Mouse (Mus musculus): Measurements from ENCODE around the gene Trit1. TPM values are rescaled to one million over a fixed set of nuclear protein-coding genes. Genes with fewer than 3 reads are reported as not detected.
"Not testable (repeated sequence)": the region's sequence is repeated elsewhere in the genome, so short reads cannot be mapped to it uniquely, and the experiment has no call there.

Gene Trit1
- polyA plus RNA-seq, 1 experiment, result 0.04 TPM

DNA sequence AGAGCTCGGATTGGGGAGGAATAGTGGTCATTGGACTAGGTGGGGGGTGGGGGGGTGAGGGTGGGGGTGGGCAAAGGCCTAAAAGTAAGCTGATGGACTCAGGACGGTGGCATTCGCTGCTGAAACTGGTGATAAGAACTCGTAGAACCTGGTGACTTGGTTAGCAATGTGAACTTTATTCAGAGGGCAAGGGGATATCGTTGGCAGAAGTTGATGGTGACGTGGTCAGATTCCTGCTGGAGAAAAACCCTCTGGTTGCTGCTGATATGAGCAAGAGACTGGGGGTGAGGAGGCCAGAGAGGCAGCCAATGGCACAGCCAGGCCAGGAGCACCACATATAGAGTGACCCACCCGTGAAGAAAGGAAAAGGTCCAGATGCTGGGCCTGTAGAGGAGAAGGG lies 35.2 kb upstream of the Trit1 start:
- H3K4me1 ChIP-seq (ENCODE audit: control insufficient read depth), result no peaks in the 10 kb centered on the region
- H3K9me3 ChIP-seq (ENCODE audit: control insufficient read depth, low read length), result no peaks in the 10 kb centered on the region

DNA sequence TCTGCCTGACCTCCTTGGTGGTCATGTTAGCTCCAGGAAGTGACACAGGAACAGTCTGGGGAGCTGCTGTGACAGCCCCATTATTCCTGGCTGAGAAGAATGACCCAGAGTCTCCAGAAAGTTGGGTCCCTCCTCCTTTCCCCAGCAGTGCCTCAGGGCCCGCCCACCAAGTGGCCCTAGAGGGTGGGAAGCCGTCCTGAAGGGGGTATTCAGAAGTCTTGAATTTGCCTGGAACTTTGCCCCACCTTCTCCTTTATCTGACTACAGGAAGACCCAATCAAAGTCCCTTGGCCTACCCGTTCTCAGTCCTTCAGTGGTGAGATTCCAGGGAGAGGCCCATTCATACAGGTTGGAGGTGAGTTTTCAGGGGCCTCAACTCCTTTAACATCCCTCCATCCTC lies 34.5 kb upstream of the Trit1 start:
- Histone ChIP-seq H3K4me3 (replicated peaks) (no peak overlapping the region), H3K27me3 (ENCODE audit: control insufficient read depth) (peaks cover 31% of the 10 kb centered on the region), H3K4me1 (ENCODE audit: control insufficient read depth) (no peaks in the 10 kb centered on the region), H3K9me3 (ENCODE audit: control insufficient read depth, low read length) (no peaks in the 10 kb centered on the region), H3K36me3 (ENCODE audit: control insufficient read depth) (no peaks in the 10 kb centered on the region)
- no peak for TF ChIP-seq GATA1 (IDR thresholded peaks at IDR 0.05; ENCODE audit: low read length)
- TF ChIP-seq TAL1 (IDR thresholded peaks at IDR 0.05; ENCODE audit: low read length), result no peak

More for the DNA sequence above, 35.2 kb upstream of the Trit1 start:
- H3K27me3 ChIP-seq (ENCODE audit: control insufficient read depth), result peaks cover 31% of the 10 kb centered on the region
- TF ChIP-seq GATA1 (IDR thresholded peaks at IDR 0.05; ENCODE audit: low read length), result no peak
- no peak for TF ChIP-seq TAL1 (IDR thresholded peaks at IDR 0.05; ENCODE audit: low read length)
- no peaks in the 10 kb centered on the region for H3K36me3 ChIP-seq (ENCODE audit: control insufficient read depth)
- no peak overlapping the region for H3K4me3 ChIP-seq (replicated peaks)

DNA sequence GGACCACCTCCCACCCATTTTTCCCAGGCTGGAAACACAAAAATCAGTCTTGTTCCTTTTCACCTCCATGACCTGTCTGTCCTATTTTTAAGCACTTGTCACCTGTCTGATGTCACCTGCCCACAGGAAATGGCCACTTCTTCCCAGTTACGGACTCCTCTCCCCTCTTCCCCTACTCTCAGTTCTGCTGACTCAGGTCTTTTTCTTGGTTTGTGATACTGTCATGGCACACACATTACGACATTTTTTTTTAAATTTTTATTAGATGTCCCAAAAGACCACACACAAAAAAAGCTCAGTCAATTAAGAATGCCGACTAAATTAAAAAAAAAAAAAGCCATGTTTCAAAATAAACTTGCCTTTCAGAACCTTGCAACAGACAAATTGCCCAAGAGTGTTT lies 33.9 kb upstream of the Trit1 start:
- no peaks in the 10 kb centered on the region for H3K9me3 ChIP-seq (ENCODE audit: control insufficient read depth, low read length)
- H3K36me3 ChIP-seq (ENCODE audit: control insufficient read depth), result no peaks in the 10 kb centered on the region
- peaks cover 31% of the 10 kb centered on the region for H3K27me3 ChIP-seq (ENCODE audit: control insufficient read depth)
- no peaks in the 10 kb centered on the region for H3K4me1 ChIP-seq (ENCODE audit: control insufficient read depth)
- no peak for TF ChIP-seq GATA1 (IDR thresholded peaks at IDR 0.05; ENCODE audit: low read length)
- no peak for TF ChIP-seq TAL1 (IDR thresholded peaks at IDR 0.05; ENCODE audit: low read length)
- H3K4me3 ChIP-seq (replicated peaks), result no peak overlapping the region

DNA sequence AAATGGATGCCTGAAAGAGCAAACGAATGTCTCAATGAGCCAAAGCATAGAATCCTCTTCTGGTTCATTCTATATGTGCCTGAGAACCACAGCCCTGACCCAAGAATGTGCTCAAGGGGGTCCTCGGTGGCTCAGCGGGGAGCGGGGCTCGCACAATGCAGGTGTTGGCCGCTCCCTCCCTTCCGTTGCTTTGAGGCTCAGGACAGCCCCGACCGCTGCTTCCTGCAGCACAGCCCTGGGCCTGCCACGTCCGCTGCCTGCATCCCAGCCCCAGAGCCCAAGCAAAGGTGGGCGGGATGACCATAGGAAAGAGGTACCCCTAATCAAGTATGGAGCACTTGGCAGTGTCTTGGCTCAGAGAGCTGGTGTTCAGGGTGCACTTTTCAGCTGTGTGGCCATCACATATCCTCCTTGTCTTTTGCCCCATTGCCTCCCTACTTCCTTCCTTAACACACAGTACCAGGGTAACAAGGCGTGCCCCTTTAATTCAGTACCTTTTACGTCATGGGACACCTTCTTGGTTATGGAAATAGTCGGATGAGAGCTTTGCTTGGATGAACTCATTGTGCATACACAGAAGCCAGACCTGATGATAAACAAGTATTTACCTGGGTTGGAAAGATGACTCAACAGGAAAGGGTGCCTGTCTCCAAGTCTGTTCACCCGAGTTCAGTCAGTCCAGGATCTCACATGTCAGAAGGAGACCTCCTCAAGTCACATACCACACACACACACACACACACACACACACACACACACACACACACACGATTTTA lies 32.7 kb upstream of the Trit1 start:
- TF ChIP-seq GATA1 (IDR thresholded peaks at IDR 0.05; ENCODE audit: low read length) (no peak), TAL1 (IDR thresholded peaks at IDR 0.05; ENCODE audit: low read length) (no peak)
- Histone ChIP-seq H3K4me3 (replicated peaks) (no peak overlapping the region), H3K27me3 (ENCODE audit: control insufficient read depth) (peaks cover 31% of the 10 kb centered on the region), H3K4me1 (ENCODE audit: control insufficient read depth) (no peaks in the 10 kb centered on the region), H3K36me3 (ENCODE audit: control insufficient read depth) (no peaks in the 10 kb centered on the region), H3K9me3 (ENCODE audit: control insufficient read depth, low read length) (no peaks in the 10 kb centered on the region)

DNA sequence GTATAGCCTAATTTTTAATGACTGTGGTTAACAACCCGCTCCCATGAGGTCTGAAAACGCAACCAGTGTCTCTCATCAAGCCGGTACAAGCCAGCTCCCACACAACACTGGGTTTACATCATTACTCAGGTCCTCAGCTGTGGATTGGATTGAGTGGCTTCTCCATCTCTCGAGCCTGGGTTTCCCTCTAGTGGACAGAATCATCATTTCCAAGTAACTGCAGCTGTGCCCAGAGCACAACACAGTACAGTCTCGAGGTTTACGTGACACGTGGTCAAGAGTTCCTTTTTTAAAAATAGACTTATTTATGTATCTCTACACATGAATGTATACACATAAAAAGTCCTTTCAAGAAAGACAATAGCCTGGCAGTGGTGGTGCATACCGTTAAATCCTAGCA lies 31.3 kb upstream of the Trit1 start:
- Histone ChIP-seq H3K36me3 (ENCODE audit: control insufficient read depth) (no peaks in the 10 kb centered on the region), H3K4me1 (ENCODE audit: control insufficient read depth) (no peaks in the 10 kb centered on the region), H3K4me3 (replicated peaks) (no peak overlapping the region), H3K27me3 (ENCODE audit: control insufficient read depth) (peaks cover 31% of the 10 kb centered on the region), H3K9me3 (ENCODE audit: control insufficient read depth, low read length) (no peaks in the 10 kb centered on the region)
- TF ChIP-seq TAL1 (IDR thresholded peaks at IDR 0.05; ENCODE audit: low read length), result no peak
- TF ChIP-seq GATA1 (IDR thresholded peaks at IDR 0.05; ENCODE audit: low read length), result no peak

DNA sequence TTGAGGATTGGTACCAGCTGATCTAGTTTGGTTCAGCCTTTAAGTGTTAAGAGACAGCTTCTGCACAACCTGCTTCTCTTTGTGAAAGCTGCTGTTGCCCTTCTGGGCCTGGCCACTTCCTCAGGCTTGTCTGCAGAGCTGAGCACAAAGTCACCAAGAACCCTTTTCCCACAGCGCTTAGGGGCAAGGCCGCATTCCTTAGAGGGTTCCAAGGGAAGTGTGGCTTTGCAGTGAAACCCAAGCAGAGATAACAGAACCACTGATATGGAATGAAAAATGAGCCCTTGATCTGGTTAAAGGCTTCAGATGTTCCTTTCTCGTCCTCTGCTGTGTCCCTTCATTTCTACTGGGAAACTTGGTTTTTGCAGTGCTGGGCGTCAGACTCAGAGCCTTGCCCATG lies 29.0 kb upstream of the Trit1 start:
- H3K9me3 ChIP-seq (ENCODE audit: control insufficient read depth, low read length), result no peaks in the 10 kb centered on the region
- peaks cover 24% of the 10 kb centered on the region for H3K27me3 ChIP-seq (ENCODE audit: control insufficient read depth)
- H3K4me1 ChIP-seq (ENCODE audit: control insufficient read depth), result no peaks in the 10 kb centered on the region
- H3K36me3 ChIP-seq (ENCODE audit: control insufficient read depth), result no peaks in the 10 kb centered on the region
- TF ChIP-seq GATA1 (IDR thresholded peaks at IDR 0.05; ENCODE audit: low read length) (no peak), TAL1 (IDR thresholded peaks at IDR 0.05; ENCODE audit: low read length) (no peak)
- H3K4me3 ChIP-seq (replicated peaks), result no peak overlapping the region

DNA sequence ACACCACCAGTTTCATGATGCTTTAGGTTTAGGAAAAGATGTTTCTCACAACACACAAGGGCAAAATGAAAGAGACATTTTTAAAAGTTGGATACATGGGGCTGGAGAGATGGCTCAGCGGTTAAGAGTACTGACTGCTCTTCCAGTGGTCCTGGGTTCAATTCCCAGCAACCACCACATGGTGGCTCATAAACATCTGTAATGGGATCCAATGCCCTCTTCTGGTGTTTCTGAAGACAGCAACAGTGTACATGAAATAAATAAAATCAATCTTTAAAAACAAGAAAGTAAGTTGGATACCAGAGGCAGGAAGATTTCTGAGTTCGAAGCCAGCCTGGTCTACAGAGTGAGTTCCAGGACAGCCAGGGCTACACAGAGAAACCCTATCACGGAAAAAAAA lies 28.4 kb upstream of the Trit1 start:
- peaks cover 19% of the 10 kb centered on the region for H3K27me3 ChIP-seq (ENCODE audit: control insufficient read depth)
- not testable (repeated sequence) for H3K9me3 ChIP-seq (ENCODE audit: control insufficient read depth, low read length); H3K4me1 ChIP-seq (ENCODE audit: control insufficient read depth); H3K36me3 ChIP-seq (ENCODE audit: control insufficient read depth); H3K4me3 ChIP-seq (replicated peaks)

DNA sequence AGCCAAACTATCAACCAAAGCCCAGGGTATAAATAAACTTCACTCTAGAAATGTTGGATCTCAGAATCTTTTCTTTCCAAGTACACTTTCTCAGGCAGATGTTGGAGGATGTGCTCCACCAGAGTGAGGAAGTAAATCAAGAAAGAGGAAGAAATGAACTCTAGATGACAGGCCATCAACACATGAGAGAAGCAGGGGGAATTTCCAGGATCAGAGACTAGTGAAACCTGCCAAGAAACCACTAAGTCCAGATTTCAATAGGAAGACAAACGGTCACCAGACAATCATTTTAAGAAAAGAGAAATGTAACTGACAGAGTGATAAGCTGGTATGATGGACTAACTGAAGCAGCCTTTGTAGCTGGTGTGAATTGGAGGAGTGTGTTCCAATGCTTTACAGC lies 25.2 kb upstream of the Trit1 start:
- H3K4me3 ChIP-seq (replicated peaks), result no peak overlapping the region
- H3K9me3 ChIP-seq (ENCODE audit: control insufficient read depth, low read length), result no peaks in the 10 kb centered on the region; the same call in 1 of the 2 replicates
- no peaks in the 10 kb centered on the region for H3K36me3 ChIP-seq (ENCODE audit: control insufficient read depth)
- H3K4me1 ChIP-seq (ENCODE audit: control insufficient read depth), result peaks cover 9% of the 10 kb centered on the region
- H3K27me3 ChIP-seq (ENCODE audit: control insufficient read depth), result peaks cover 22% of the 10 kb centered on the region
- TF ChIP-seq TAL1 (IDR thresholded peaks at IDR 0.05; ENCODE audit: low read length) (no peak), GATA1 (IDR thresholded peaks at IDR 0.05; ENCODE audit: low read length) (no peak)

DNA sequence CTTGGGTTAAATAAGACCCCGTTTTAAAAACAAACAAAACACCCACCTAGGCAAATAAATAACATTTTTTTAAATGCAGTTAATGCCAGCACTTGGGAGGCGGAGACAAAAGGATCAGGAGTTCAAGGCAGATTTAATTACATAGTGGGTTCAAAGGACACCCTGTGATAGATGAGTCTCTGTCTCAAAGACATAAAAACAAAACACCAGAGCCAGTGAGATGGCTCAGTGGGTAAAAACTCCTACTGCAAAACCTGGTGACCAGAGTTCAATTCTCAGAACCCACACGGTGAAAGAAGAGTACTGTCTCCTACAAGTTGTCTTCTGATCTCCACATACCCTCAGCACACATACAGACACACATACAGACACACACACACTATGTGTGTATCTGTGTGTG lies 24.1 kb upstream of the Trit1 start:
- H3K4me3 ChIP-seq (replicated peaks), result no peak overlapping the region
- TF ChIP-seq GATA1 (IDR thresholded peaks at IDR 0.05; ENCODE audit: low read length) (no peak), TAL1 (IDR thresholded peaks at IDR 0.05; ENCODE audit: low read length) (no peak)
- no peaks in the 10 kb centered on the region for H3K36me3 ChIP-seq (ENCODE audit: control insufficient read depth)
- no peaks in the 10 kb centered on the region; the same call in 1 of the 2 replicates for H3K9me3 ChIP-seq (ENCODE audit: control insufficient read depth, low read length)
- H3K4me1 ChIP-seq (ENCODE audit: control insufficient read depth), result peaks cover 12% of the 10 kb centered on the region
- peaks cover 33% of the 10 kb centered on the region for H3K27me3 ChIP-seq (ENCODE audit: control insufficient read depth)
